Mouse (Mus musculus) gastrocnemius, adult 18-20 months (tissue): ENCODE results near the gene Nek5. TPM values are rescaled to one million over a fixed set of nuclear protein-coding genes. Genes with fewer than 3 reads are reported as not detected.

Experiments used
- DNase-seq: peaks from one replicate; pipeline ENCODE4 v3.0.0; 2021; ENCODE audit warnings: low spot score
- total RNA-seq, 2 experiments: library from RNA; stranded (reverse); gene quantifications; 2 replicates each; pipeline ENCODE4 v1.2.3; 2021

Gene Nek5
- total RNA-seq, 2 experiments from 2014 or later = 0.46 to 1.2 TPM

DNA sequence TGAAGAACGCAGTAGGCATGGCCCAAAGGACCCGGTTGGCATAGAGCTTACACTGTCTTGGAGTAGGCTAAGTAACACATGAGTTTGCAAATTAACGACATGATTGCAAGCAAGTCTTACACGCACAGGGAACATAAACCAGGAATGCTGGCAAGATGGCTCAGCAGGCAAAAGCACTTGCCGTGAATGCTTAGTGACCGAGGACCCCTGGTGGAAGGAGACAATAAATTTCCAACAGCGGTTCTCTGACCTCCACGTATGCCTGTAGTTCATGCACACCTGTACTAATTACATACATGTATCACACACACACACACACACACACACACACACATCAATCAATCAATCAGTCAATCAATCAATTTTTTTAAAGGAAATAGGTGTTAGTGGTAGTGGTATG lies 33.3 kb downstream of the Nek5 start:
- DNase-seq = no peak

DNA sequence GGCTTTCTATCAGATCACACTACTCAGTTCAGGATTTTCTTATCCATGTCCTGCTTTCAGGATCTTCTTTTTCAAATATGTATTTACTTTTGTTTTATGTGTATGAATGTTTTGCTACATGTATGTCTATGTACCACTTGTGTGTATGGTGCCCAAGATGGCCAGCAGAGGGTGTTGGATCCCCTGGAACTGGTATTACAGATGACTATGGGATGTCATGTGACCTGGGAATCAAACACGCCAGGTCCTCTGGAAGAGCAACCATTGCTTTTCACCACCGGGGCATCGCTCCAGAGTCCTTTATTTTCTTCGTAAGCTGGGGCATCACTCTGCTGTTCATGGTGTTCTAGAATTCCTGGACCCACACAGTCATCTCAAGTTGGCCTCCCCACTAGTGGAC lies 35.6 kb downstream of the Nek5 start:
- DNase-seq = no peak

DNA sequence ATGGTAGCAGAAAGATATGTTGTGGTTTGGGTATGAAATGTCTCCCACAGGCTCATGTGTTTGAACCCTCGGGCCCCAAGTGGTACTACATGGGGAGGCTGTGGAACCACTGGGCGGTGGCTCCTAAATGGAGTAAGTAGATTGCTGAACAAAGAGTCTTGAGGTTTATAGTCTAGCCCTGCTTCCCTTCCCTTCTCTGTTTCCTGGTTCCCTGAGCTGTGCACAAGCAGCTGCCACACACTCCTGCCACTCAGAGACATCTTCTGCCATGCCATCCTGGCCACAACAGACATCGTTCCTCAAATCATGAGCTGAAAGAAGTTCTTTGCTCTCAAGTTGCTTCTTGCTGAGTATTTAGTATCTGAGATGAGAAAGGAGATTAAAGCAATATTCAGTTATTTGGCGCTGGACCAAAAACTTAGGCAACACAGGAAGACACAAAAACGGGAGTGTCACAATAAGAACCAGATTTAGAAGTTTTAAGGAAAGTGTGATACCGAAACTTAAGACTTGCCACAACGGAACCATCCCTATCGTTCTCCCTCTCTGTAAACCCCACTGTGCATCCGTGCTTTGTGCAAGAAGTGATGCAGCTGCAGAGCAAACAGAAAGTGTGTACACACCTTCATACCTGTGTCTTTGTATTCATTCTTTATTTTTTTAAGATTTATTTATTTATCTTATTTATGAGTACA lies 45.4 kb downstream of the Nek5 start:
- no peak for DNase-seq

DNA sequence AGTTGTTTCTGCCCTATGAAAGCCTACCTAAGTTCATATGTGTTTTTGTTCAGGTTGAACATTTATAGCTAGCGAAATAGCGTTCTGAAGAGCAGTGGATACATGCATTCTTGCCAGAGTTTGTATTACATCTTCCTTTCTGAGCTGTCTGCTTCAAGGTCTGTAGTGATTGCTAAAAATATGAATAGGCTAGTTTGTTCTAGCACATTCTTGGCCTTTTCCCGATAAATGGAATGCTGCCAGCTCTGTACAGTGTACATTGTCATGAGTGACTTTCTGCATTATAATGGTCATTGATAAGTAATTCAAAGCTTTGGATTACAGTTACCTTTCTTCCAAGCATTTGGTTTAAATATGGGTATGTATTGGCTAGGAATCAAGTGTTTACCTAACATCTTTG lies 63.7 kb downstream of the Nek5 start:
- no peak for DNase-seq

DNA sequence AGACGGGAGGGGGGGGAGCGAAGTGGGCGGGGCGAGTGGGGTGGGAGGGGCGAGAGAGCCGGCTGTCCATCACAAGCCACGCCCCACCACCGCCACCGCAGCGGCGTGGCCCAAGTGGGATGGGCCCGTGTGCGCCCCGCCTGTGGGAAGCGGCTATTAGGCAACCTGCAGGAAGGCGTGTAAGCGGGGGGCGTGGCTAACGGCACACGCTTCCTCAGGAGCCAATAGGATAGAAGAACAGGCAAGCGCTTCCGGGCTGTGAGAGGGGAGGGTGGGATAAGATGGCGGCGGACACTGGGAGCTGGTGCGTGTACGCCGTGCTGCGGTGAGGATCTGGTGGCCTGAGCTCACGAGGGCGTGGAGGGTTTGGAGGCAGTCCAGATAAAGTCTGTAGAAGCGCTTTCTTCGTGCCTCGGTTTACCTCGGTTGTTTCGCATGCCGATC lies 64.4 kb downstream of the Nek5 start, which contains the start of gene Alg11:
Gene Alg11 (plus strand): TSS at position 276 of the 444 bp plus-strand sequence.
- peak; percentile 96 for DNase-seq

DNA sequence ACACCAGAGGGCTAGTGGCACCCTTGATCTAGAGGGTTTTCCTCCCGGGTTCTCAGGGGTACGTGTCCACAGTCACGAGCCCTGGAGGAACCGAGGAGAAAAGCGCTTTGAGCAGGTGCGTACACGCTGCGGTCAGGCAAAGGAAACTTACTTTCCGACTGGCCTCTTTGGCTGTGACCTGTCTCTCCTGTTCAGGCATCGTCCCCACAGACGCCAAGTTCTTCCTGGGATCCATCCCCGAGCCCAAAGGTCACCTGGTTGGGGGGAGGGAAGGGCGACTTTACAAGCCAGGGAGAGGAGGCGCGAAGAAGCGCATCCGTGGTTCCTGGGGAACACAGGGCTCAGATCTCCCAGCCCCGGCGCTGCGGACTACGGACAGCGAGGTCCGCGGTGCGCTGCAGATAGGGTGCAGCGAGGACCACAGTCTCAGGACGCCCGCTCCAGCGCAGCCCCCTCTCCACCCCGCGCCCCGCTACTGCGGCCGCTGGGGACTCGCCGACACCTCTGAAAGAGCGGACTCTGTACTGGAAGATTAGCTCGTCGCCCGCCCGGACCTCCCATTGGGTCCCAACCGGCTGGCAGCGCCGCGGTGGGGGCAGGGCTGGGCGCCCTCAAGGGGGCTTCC lies 64.9 kb downstream of the Nek5 start, which contains the start of gene Atp7b:
Gene Atp7b (minus strand): TSS at position 485 of the 625 bp plus-strand sequence.
- no peak for DNase-seq

DNA sequence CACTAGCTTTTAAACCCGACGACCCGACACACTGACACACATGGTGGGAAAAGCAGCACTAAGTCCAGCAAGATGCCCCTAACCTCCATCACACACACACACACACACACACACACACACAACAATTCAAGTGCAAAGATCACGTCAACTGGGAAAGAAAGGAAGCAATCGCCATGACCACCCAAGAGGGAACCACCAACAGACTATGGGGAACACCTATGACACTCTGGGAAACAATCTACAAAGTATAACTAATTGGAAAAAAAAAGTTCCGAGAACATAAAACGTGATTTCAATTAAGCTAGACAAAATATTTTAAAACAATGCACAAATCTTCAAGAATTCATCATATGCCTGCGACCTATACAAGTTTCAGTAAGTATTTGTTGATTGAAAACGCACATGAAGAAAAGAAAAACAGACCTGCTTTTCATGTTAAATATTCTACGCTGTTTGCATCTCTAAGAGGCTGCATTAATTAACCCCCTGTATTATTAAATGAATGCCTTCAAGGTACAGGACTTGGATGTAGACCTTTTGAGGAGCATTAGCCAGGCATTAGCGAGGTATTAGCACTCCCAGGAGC lies 65.6 kb downstream of the Nek5 start:
- DNase-seq = no peak

DNA sequence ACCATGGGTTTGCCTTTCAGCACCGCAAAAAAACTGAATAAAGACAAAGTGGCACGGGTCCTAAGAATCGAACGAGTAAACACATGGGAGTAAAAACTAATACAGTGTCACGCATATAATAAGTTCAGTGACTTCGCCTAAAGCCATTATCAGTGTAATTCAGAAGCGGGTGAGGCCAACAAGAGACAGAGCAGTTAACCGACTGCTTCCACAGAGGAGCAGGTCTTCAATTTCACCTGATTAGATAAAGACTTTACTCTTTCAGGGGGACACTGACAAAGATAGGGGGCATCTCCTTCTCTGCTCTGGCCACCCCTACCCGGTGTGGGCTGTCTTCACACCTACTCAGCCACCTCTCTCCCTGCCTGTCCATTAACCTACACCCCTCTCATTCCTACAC lies 66.5 kb downstream of the Nek5 start:
- DNase-seq = no peak

DNA sequence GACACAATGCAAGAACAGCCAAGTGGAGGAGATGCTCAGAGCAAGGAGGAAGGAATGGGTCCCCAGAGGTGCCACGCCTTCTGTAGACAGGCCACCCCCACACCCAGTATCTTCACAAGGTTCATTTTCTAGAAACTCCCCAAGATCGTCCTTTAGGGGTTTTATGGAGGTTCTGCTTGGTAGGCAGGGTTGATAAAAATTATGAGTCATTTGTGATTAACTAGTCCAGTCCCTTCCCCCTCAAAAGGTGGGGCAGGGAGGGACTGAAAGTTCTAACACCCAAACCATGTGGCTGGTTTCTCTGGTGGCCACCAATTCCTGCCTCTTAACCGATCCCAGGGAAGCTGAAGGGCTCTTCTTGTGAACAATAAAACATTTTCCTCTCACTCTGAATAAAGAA lies 68.0 kb downstream of the Nek5 start:
- DNase-seq = no peak

DNA sequence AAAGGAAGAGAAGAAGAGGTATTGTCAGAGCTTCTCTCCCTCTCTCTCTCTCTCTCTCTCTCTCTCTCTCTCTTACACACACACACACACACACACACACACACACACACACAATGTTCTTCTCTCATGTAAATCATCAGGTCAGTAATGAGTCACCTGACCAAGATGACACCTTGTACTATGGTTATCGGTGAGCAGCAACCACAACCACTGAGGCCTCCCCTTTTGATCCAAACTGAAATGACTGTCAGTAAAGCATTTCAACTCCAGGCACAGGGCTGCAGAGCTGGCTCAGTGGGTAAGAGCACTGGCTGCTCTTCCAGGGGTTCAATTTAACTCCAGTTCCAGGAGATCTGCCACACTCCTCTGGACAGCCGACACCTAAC lies 69.4 kb downstream of the Nek5 start:
- no peak for DNase-seq

DNA sequence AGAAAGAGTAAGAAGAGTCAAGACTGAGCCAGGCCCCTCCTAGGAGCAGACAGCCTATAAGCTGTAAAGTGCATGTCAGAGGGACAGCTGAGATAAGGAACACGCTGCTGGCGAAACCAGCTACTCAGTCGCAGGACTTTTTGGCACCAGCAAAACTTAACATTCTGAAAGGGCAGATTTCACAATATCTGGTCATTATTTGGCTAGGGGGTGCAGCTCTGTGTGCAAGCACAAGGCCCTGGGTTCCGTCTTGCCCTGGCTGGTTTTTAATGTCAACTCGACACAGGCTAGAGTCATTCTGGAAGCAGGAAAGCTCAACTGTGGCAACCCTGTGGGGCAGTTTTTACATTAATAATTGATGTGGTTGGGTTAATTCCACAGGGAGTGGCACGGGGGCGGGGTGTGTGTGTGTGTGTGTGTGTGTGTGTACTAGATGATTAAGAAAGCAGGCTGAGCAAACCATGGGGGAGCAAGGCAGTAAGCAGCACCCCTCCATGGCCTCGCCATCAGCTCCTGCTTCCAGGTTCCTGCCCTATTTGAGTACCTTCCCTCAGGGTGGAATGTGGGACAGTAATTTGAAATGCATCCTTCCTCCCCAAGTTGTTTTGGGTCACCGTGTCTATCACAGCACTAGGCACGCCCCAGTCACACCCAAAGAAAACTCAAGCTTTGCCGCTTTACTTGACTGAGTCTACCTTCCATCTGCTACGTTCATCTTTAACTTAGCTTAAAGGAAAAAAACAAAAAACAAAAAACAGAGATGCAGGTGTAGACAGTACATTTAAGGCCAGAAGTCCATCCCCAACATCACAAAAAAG lies 70.0 kb downstream of the Nek5 start:
- no peak for DNase-seq

DNA sequence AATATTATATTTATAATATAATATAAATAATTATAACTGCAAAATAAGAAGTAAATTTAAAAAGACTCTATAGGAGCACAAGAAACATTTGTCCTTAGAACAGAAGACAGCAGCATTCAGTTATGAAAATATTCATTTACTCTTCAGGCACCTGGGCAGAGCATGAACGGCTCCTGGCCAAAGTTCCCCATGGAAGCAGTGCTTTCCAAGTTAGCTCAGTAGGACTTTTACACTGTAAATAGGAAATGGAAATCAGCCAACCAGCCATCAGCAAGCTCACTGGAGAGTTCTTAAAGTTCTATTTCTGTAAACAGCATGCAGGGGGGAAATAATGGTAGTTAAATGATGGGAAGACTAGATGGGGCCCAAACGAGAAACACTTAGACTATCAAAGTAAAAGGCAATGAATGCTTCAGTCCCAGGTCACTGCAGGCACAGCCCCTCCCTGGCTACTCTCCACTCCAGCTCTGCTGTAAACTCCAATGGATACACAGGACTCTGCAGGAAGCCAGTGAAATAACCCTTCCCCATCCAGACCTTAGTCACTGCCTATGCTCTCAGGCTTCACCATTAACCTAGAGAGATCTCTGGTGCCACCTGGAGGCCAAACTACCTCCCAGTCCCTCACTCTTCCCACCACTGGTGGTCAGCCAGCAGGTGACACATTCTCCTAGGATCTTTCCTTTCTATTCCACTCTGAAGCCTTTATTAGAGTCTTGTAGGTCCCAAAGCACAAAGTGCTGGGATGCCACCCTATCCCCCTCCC lies 77.0 kb downstream of the Nek5 start:
- DNase-seq = no peak

DNA sequence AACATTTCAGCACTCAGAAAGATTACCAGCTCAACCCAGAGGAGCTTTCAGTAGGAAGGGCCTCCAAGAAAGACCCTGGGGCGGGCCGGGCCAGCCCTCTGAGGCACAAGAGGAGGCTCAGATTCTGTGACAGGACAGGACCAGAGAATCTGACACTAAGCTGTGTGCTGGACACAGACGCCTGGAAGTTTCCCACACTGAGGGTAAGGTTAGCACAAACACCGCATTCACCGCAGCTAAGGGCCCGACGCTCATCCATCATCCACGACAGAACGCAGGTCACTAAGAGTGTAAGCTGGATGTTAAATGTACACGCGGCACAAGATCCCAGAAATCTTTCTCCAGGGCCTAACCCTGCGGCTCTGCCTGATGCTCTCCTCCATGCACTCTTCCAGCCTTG lies 81.1 kb downstream of the Nek5 start:
- no peak for DNase-seq

DNA sequence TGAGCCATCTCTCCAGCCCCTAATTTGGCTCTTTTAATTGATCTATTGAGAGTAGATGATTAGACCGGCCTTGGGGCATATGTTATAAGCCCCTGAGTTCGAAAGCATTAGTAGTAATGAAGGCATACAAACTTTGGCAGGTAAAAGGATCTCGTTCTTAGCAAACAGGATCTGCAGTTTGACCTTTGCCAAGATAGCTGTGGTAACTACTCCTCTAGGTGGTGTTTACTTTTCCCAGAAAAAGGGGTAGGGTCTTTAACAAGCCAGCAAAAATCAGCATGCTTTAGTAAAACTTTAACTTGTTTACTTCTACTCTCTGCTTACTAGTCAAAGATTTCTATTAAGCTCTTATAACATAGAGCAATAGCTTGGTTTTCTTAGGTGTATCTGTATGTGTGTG lies 82.3 kb downstream of the Nek5 start:
- no peak for DNase-seq

DNA sequence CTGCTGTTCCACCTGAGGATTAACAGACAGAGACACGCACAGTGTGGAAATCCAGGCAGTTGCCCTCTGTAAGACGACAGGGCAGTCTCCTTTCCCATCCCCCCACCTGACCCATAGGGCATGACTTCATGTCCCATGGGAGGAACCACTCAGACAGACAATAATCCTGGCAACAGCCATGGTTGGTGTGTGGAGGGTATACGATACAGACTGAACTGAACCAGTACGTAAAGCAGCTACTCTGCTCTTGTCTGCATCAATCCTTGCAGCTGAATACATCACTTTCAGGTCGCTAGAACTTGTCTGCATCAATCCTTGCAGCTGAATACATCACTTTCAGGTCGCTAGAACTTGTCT lies 84.7 kb downstream of the Nek5 start:
- no peak for DNase-seq

DNA sequence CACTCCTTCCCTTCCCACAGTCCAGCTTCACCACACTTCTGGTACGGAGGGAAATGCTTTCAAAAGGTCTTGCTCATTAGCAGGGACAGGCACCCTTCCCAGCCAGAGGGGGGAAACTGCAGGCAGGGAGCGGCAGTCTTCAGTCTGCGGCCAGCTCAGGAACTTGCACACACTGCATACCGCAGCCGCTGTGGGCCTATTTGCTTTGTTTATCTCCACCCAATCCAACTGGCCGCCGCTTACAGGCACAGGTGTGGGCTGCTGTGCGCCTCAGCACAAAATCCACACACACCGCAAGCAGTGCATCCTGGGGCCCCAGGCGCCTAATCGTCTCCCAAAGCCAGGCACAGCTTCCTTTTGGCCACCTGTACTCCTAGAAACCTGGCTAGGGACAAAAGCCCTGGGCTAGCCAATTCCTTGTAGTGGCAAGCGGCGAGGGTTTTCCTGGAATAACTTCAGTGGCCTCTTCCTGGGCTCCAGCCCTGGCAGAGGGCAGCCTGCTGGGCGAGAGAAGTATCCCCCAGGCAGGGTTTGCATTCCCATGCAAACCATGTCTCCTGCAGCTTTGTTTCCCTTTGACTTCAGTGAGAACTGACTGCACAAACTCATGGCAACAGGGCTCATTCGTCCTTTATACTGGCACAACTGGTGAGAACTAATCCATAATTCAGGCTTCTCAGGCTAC lies 85.2 kb downstream of the Nek5 start:
- DNase-seq = no peak

DNA sequence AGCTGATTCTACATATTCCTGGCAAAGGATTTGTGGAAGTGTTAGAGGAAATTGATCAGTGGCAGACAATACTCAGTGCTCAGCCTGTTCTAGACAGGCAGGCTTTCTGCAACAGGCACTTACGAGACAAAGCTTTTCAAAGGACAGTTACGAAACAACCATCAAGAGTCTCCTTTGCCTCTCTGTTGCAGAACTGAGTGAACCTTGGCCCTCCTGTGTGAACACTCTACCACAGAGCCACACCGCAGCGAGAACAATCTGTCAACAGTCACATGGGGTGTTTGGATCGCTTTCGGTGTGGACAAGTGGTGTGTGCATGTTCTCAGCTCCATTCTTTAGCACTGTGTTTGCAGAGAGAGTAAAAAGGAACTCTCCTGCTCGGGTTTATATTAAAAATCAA lies 87.8 kb downstream of the Nek5 start:
- no peak for DNase-seq

DNA sequence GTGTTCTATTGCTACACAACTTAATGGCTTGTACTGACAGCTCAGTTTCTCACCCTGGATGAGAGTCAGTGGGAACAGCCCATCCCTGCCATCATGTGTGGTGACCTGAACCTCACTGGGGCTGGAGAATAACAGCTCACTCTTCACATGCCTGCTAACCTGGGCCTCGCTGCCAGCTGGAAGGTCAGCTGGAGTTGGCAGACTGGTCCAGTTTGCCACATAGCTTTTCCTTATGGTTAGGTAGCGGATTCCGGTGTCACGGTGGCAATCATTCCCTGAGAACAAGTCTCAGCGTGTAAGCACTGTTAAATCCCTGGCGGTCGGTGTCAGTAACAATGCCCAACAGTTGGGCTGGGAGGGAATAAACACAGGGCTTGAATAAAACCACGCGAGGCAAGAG lies 88.7 kb downstream of the Nek5 start:
- DNase-seq = no peak

DNA sequence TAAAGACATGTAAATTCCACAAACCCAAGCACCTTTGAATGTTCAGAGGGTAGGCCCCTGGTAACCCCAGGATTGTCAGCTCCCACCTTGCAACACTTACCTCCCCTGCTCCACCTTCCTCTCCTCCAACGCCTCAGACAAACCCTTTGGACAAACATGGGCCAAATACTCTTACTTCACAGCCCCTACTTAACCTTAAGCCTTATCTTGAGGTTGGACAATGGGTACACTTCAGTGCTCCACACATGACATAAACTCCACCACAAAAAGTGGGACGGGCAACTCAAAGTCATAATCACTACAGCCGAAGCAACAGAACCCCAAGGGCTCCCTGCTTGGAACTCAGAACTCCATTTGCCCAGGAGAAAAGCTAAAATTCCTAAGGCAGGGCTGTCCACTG lies 93.9 kb downstream of the Nek5 start:
- no peak for DNase-seq

DNA sequence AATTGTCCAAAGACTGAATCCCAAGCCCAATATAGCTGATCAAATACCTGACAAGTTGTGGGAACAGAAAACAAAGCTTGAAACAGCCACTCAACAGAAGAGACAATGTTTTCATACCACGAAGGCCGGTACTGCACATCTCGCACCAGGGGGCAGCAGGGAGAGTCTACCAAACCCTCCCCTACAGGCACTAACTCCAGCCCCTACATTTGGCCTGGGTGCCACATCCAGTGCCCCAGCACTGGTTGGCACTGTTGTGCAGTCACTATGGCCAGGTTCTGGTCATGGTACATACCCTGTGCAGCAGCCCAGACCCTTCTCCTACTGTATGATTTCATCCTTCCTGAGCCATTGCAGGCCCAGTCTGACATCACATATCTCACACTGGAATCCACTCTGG lies 95.9 kb downstream of the Nek5 start:
- no peak for DNase-seq

DNA sequence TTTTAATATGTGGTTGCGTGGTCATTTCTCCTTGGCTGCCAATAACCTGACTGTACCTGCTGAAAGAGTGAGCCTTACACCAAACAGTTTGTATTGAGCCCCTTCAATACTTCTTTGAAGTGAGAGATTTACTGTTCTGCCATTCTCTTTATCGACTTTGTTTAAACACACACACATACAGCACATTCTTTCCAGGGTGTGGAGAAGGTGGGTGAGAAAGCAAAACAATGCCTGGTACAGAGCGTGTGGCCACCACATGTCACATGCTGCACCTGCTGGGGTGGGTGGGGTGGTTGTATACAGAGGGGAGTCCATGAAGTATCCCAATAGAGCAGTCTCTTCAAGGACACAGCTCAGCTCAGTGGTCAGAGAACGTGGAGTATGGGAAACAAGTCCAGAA lies 99.6 kb downstream of the Nek5 start:
- no peak for DNase-seq
